Mouse (Mus musculus) CH12.LX (cell line): ENCODE measurements around the gene Rimkla. TPM values are rescaled to one million over a fixed set of nuclear protein-coding genes. Genes with fewer than 3 reads are reported as not detected.

Experiments
- DNase-seq: peaks from one replicate; pipeline ENCODE4 v3.0.0-alpha.2; 2013; ENCODE audit errors: extremely low read depth
- H3K27ac ChIP-seq: 2 replicates; pipeline ENCODE4 v1.5.1; 2012; ENCODE audit warnings: low read depth, mild to moderate bottlenecking, control low read depth, moderate library complexity; ENCODE audit not compliant: insufficient read depth
- H3K27me3 ChIP-seq: replicated peaks from 2 replicates; pipeline ENCODE3; 2012; ENCODE audit warnings: inconsistent platforms
- H3K36me3 ChIP-seq, 2 experiments: replicated peaks in 1 of 2; 2 replicates each; pipeline versions ENCODE3 to v1.6.1; 2012; ENCODE audit warnings: inconsistent platforms in 1 of 2, low read length in 1 of 2, mild to moderate bottlenecking in 1 of 2, mixed read lengths in 1 of 2, moderate library complexity in 1 of 2; ENCODE audit not compliant: control insufficient read depth in 1 of 2, insufficient read depth in 1 of 2
- H3K4me1 ChIP-seq, 2 experiments: 2 replicates each; pipeline ENCODE4 v1.6.1; 2012; ENCODE audit warnings: inconsistent platforms in 1 of 2, moderate library complexity in 1 of 2; ENCODE audit not compliant: insufficient read depth in 2 of 2, control insufficient read depth in 1 of 2
- H3K4me2 ChIP-seq: 2 replicates; pipeline ENCODE4 v1.6.1; 2012; ENCODE audit warnings: low read depth, mild to moderate bottlenecking, control low read depth; ENCODE audit not compliant: poor library complexity, insufficient read depth, severe bottlenecking
- H3K4me3 ChIP-seq, 3 experiments: fragments of 150-350 bp in 1 of 3; sonication (generic) in 1 of 3; replicated peaks in 1 of 3; 2 replicates each; pipeline versions ENCODE3 to v1.5.1; 2011 to 2012; ENCODE audit warnings: low read depth in 2 of 3, low read length in 2 of 3, mild to moderate bottlenecking in 2 of 3, moderate library complexity in 2 of 3, control low read depth in 1 of 3, improper control_type of control experiment in 1 of 3, inconsistent platforms in 1 of 3, mixed read lengths in 1 of 3; ENCODE audit not compliant: poor library complexity in 1 of 3
- H3K79me2 ChIP-seq: replicated peaks from 2 replicates; pipeline ENCODE4 v1.6.1; 2012; ENCODE audit warnings: mild to moderate bottlenecking, moderate library complexity; ENCODE audit not compliant: control insufficient read depth, poor library complexity, insufficient read depth, severe bottlenecking; ENCODE audit errors: extremely low read depth
- H3K9ac ChIP-seq: 2 replicates; pipeline ENCODE4 v1.6.1; 2012; ENCODE audit warnings: low read depth, mild to moderate bottlenecking, control low read depth, moderate library complexity; ENCODE audit not compliant: insufficient read depth
- H3K9me3 ChIP-seq: replicated peaks from 2 replicates; pipeline ENCODE3; 2012; ENCODE audit warnings: low read length, inconsistent platforms, mixed read lengths
- CHD1 ChIP-seq: IDR thresholded peaks from 2 replicates; pipeline ENCODE4 v1.6.1; 2012; ENCODE audit warnings: low read depth, low read length, improper control_type of control experiment, inconsistent platforms
- CHD2 ChIP-seq: IDR thresholded peaks from 2 replicates; pipeline ENCODE4 v1.6.1; 2011; ENCODE audit warnings: low read length, improper control_type of control experiment
- CTCF ChIP-seq, 2 experiments: IDR thresholded peaks in 1 of 2; conservative IDR thresholded peaks in 1 of 2; 2 replicates each; pipeline ENCODE4 v1.5.1; 2011 to 2012; ENCODE audit warnings: low read depth in 2 of 2, low read length in 2 of 2, improper control_type of control experiment in 1 of 2, inconsistent platforms in 1 of 2, mild to moderate bottlenecking in 1 of 2, moderate library complexity in 1 of 2
- E2F4 ChIP-seq: IDR thresholded peaks from 2 replicates; pipeline ENCODE4 v1.6.1; 2011; ENCODE audit warnings: low read depth, low read length, improper control_type of control experiment; ENCODE audit not compliant: insufficient replicate concordance
- ELF1 ChIP-seq: IDR thresholded peaks from 2 replicates; pipeline ENCODE4 v1.6.1; 2014; ENCODE audit warnings: low read depth, mild to moderate bottlenecking, inconsistent platforms, low read length, improper control_type of control experiment
- EP300 ChIP-seq: IDR thresholded peaks from 2 replicates; pipeline ENCODE4 v1.6.1; 2011; ENCODE audit warnings: low read length, improper control_type of control experiment
- ETS1 ChIP-seq: conservative IDR thresholded peaks from 2 replicates; pipeline ENCODE4 v1.6.1; 2012; ENCODE audit warnings: low read depth, mild to moderate bottlenecking, inconsistent platforms, low read length, improper control_type of control experiment, moderate library complexity
- HCFC1 ChIP-seq: IDR thresholded peaks from 2 replicates; pipeline ENCODE4 v1.6.1; 2012; ENCODE audit warnings: low read depth, mild to moderate bottlenecking, inconsistent platforms, low read length, improper control_type of control experiment
- IRF4 ChIP-seq: IDR thresholded peaks from 2 replicates; pipeline ENCODE4 v1.6.1; 2014; ENCODE audit warnings: low read depth, mild to moderate bottlenecking, inconsistent platforms, low read length, improper control_type of control experiment
- JUN ChIP-seq: IDR thresholded peaks from 2 replicates; pipeline ENCODE4 v1.6.1; 2011; ENCODE audit warnings: low read depth, mild to moderate bottlenecking, low read length, improper control_type of control experiment, moderate library complexity; ENCODE audit not compliant: insufficient read depth
- JUND ChIP-seq: conservative IDR thresholded peaks from 2 replicates; pipeline ENCODE4 v1.6.1; 2011; ENCODE audit warnings: low read depth, low read length, improper control_type of control experiment
- KAT2A ChIP-seq: IDR thresholded peaks from 2 replicates; pipeline ENCODE4 v1.6.1; 2012; ENCODE audit warnings: low read length, improper control_type of control experiment, inconsistent platforms; ENCODE audit not compliant: insufficient replicate concordance
- MAFK ChIP-seq: IDR thresholded peaks from 2 replicates; pipeline ENCODE4 v1.6.1; 2011; ENCODE audit warnings: low read length, improper control_type of control experiment; ENCODE audit not compliant: insufficient replicate concordance
- MAZ ChIP-seq: IDR thresholded peaks from 2 replicates; pipeline ENCODE4 v1.6.1; 2012; ENCODE audit warnings: low read depth, mild to moderate bottlenecking, inconsistent platforms, low read length, improper control_type of control experiment, moderate library complexity
- MXI1 ChIP-seq: IDR thresholded peaks from 2 replicates; pipeline ENCODE4 v1.6.1; 2011; ENCODE audit warnings: mild to moderate bottlenecking, low read depth, low read length, improper control_type of control experiment
- MYC ChIP-seq: IDR thresholded peaks from 2 replicates; pipeline ENCODE4 v1.6.1; 2011; ENCODE audit warnings: low read depth, mild to moderate bottlenecking, improper control_type of control experiment, low read length
- NELFE ChIP-seq: IDR thresholded peaks from 2 replicates; pipeline ENCODE4 v1.6.1; 2011; ENCODE audit warnings: low read depth, low read length, improper control_type of control experiment
- NRF1 ChIP-seq: IDR thresholded peaks from 2 replicates; pipeline ENCODE4 v1.6.1; 2014; ENCODE audit warnings: low read depth, mild to moderate bottlenecking, inconsistent platforms, low read length, improper control_type of control experiment, moderate library complexity
- PAX5 ChIP-seq: IDR thresholded peaks from 2 replicates; pipeline ENCODE4 v1.6.1; 2012; ENCODE audit warnings: low read length, inconsistent platforms, mixed read lengths
- POLR2A ChIP-seq: IDR thresholded peaks from 2 replicates; pipeline ENCODE4 v1.6.1; 2011; ENCODE audit warnings: low read depth, mild to moderate bottlenecking, improper control_type of control experiment, low read length
- POLR2AphosphoS2 ChIP-seq: IDR thresholded peaks from 2 replicates; pipeline ENCODE4 v1.6.1; 2011; ENCODE audit warnings: low read depth, low read length, improper control_type of control experiment
- RAD21 ChIP-seq: IDR thresholded peaks from 2 replicates; pipeline ENCODE4 v1.6.1; 2011; ENCODE audit warnings: low read depth, mild to moderate bottlenecking, low read length, improper control_type of control experiment, moderate library complexity
- RCOR1 ChIP-seq: conservative IDR thresholded peaks from 2 replicates; pipeline ENCODE4 v1.6.1; 2012; ENCODE audit warnings: low read depth, mild to moderate bottlenecking, inconsistent platforms, low read length, improper control_type of control experiment
- SIN3A ChIP-seq: IDR thresholded peaks from 2 replicates; pipeline ENCODE4 v1.6.1; 2012; ENCODE audit warnings: low read length, improper control_type of control experiment, inconsistent platforms
- UBTF ChIP-seq: IDR thresholded peaks from 2 replicates; pipeline ENCODE4 v1.6.1; 2012; ENCODE audit warnings: low read depth, mild to moderate bottlenecking, inconsistent platforms, low read length, improper control_type of control experiment, moderate library complexity
- USF1 ChIP-seq: IDR thresholded peaks from 2 replicates; pipeline ENCODE4 v1.6.1; 2014; ENCODE audit warnings: low read depth, mild to moderate bottlenecking, inconsistent platforms, low read length, improper control_type of control experiment
- USF2 ChIP-seq: conservative IDR thresholded peaks from 2 replicates; pipeline ENCODE4 v1.6.1; 2011; ENCODE audit warnings: low read depth, low read length, improper control_type of control experiment
- ZC3H11A ChIP-seq: IDR thresholded peaks from 2 replicates; pipeline ENCODE4 v1.6.1; 2012; ENCODE audit warnings: low read depth, mild to moderate bottlenecking, inconsistent platforms, low read length, improper control_type of control experiment
- ZKSCAN1 ChIP-seq: IDR thresholded peaks from 2 replicates; pipeline ENCODE4 v1.6.1; 2012; ENCODE audit warnings: low read depth, inconsistent platforms, low read length, improper control_type of control experiment, borderline replicate concordance
- ZMIZ1 ChIP-seq: IDR thresholded peaks from 2 replicates; pipeline ENCODE4 v1.6.1; 2012; ENCODE audit warnings: low read depth, mild to moderate bottlenecking, inconsistent platforms, low read length, improper control_type of control experiment
- ZNF384 ChIP-seq: IDR thresholded peaks from 2 replicates; pipeline ENCODE4 v1.6.1; 2012; ENCODE audit warnings: low read depth, low read length, improper control_type of control experiment, inconsistent platforms
- dilution Hi-C: fragments of 300-500 bp; cut with MboI; formaldehyde crosslinking; loops from 2 replicates; pipeline ENCODE4 v1.14.3; 2020; ENCODE audit warnings: low sequenced_read_pairs; ENCODE audit not compliant: extremely low pct_unique_long_range_greater_than_20kb, extremely low pct_ligation_motif_present
- in situ Hi-C: fragments of 300-500 bp; cut with MboI; formaldehyde crosslinking; loops from 3 replicates; pipeline ENCODE4 v1.14.3; 2019; ENCODE audit warnings: low sequenced_read_pairs, low pct_ligation_motif_present, low pct_unique_long_range_greater_than_20kb, mixed read lengths
- polyA plus RNA-seq: library from polyadenylated mRNA; unstranded; fragments of >175 nt; gene quantifications from 2 replicates; pipeline ENCODE4 v1.2.1, GENCODE M21; 2012; ENCODE audit warnings: low read depth; ENCODE audit not compliant: insufficient read length
- total RNA-seq, 2 experiments: library from RNA; depleted of rRNA; stranded (reverse); fragments of 300-350 nt in 1 of 2; fragments of >200 nt in 1 of 2; gene quantifications; 2 replicates each; pipeline ENCODE4 v1.2.3; 2012 to 2014

Rimkla gene
- total and polyA plus RNA-seq, 3 experiments = 0.48 to 0.84 (median 0.59) TPM

GRCm38 (mm10) chr4:119465841-119466240 is 26.6 kb downstream of the Rimkla start:
- dilution Hi-C loops = no loop called here

GRCm38 (mm10) chr4:119463756-119464419 is 28.5 kb downstream of the Rimkla start:
- peak overlapping the region; percentile 90 for H3K4me2 ChIP-seq
- H3K27ac ChIP-seq = peak overlapping the region; percentile 75
- peak; percentile 95 for DNase-seq
- dilution Hi-C loops = no loop called here
- peaks cover 26 to 64% of the 10 kb centered on the region in 2 experiments for H3K4me1 ChIP-seq
- H3K79me2 ChIP-seq = no peaks in the 10 kb centered on the region
- no peaks in the 10 kb centered on the region for H3K9me3 ChIP-seq
- in situ Hi-C loops = no loop called here
- H3K36me3 ChIP-seq = peaks cover 0 to 12% of the 10 kb centered on the region in 2 experiments
- H3K27me3 ChIP-seq = no peaks in the 10 kb centered on the region
- H3K9ac ChIP-seq = peak overlapping the region; percentile 43
- H3K4me3 ChIP-seq = peak overlapping the region; percentile 34 to 57 (median 41)
- TF ChIP-seq SIN3A = peak; percentile 65
- TF ChIP-seq ZKSCAN1 = no peak
- peak; percentile 79; the same call in 1 of the 2 replicates for TF ChIP-seq MYC
- peak; percentile 33; the same call in 1 of the 2 replicates for TF ChIP-seq NELFE
- TF ChIP-seq MAFK = peak; percentile 27; the same call in 1 of the 2 replicates
- TF ChIP-seq CTCF (conservative IDR thresholded peaks at IDR 0.05 in 1 of 2, IDR thresholded peaks at IDR 0.05 in 1 of 2; ENCODE audit: low read depth in 2 of 2, low read length in 2 of 2) = no peak
- no peak for TF ChIP-seq UBTF
- TF ChIP-seq MXI1 = peak; percentile 73
- TF ChIP-seq EP300 = peak; percentile 95
- TF ChIP-seq CHD2 = 0 out of 2 replicates have a peak, but pooled peaks have one; percentile 15
- TF ChIP-seq HCFC1 = peak; percentile 76
- TF ChIP-seq RAD21 = no peak; the same call in 1 of the 2 replicates
- no peak for TF ChIP-seq NRF1
- TF ChIP-seq PAX5 = no peak
- peak; percentile 81 for TF ChIP-seq ELF1
- peak; percentile 58 for TF ChIP-seq RCOR1
- peak; percentile 91 for TF ChIP-seq JUN
- TF ChIP-seq ZC3H11A = no peak
- TF ChIP-seq E2F4 = peak; percentile 36; the same call in 1 of the 2 replicates
- TF ChIP-seq MAZ = 0 out of 2 replicates have a peak, but pooled peaks have one; percentile 57
- 0 out of 2 replicates have a peak, but pooled peaks have one; percentile 86 for TF ChIP-seq CHD1
- TF ChIP-seq POLR2A = peak; percentile 76
- no peak for TF ChIP-seq ZNF384
- no peak for TF ChIP-seq POLR2AphosphoS2
- peak; percentile 99 for TF ChIP-seq IRF4
- TF ChIP-seq ZMIZ1 = peak; percentile 61; the same call in 1 of the 2 replicates
- TF ChIP-seq USF1 = no peak
- 0 out of 2 replicates have a peak, but pooled peaks have one; percentile 50 for TF ChIP-seq KAT2A
- peak; percentile 98 for TF ChIP-seq JUND
- peak; percentile 88 for TF ChIP-seq ETS1
- no peak for TF ChIP-seq USF2

More at GRCm38 (mm10) chr4:119465841-119466240, 26.6 kb downstream of the Rimkla start:
- Histone ChIP-seq H3K4me1 (peaks cover 18 to 54% of the 10 kb centered on the region in 2 experiments), H3K27ac (no peak overlapping the region), H3K79me2 (no peaks in the 10 kb centered on the region), H3K4me3 (no peak overlapping the region), H3K36me3 (peaks cover 0 to 12% of the 10 kb centered on the region in 2 experiments), H3K4me2 (no peak overlapping the region), H3K9ac (no peak overlapping the region), H3K9me3 (no peaks in the 10 kb centered on the region), H3K27me3 (no peaks in the 10 kb centered on the region)
- DNase-seq = no peak
- in situ Hi-C loops = no loop called here
- no peak for TF ChIP-seq ETS1
